Mouse (Mus musculus): ENCODE data around the gene Egln1. TPM values are rescaled to one million over a fixed set of nuclear protein-coding genes. Genes with fewer than 3 reads are reported as not detected.

The Egln1 gene
- polyA plus RNA-seq, 1 experiment = 29.7 TPM

DNA sequence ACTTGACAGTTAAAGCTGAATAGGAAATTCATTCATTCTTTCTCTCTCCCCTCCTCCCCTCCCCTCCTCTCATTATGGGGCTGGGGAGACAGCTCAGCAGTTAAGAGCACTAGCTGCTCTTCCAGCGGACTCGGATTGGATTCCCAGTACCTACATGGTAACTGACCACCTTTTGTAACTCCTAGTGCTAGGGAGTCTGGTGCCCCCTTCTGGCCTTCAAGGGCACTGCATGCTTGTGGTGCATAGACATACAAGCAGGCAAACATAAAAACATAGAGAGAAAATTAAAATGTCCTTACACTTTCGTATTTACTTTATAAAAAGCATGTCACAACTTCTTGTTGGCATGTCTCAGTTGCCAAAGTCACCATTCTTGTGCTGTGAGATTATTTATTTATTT is 30.9 kb upstream of the Egln1 start:
- TF ChIP-seq USF1 (IDR thresholded peaks at IDR 0.05; ENCODE audit: low read depth) = no peak
- no peak for TF ChIP-seq MAX (IDR thresholded peaks at IDR 0.05)
- TF ChIP-seq CTCF (IDR thresholded peaks at IDR 0.05; ENCODE audit: control insufficient read depth, insufficient read depth, insufficient read length) = no peak
- no peak for TF ChIP-seq FOSL1 (IDR thresholded peaks at IDR 0.05; ENCODE audit: insufficient read depth, low read length, poor library complexity, severe bottlenecking)
- TF ChIP-seq MYOG (IDR thresholded peaks at IDR 0.05; ENCODE audit: control insufficient read depth, extremely low read depth, insufficient read length) = no peak
- TF ChIP-seq CEBPB (IDR thresholded peaks at IDR 0.05; ENCODE audit: low read depth) = no peak
- TF ChIP-seq MYOD1 (IDR thresholded peaks at IDR 0.05; ENCODE audit: control insufficient read depth, insufficient read length, low read depth) = no peak
- H3K36me3 ChIP-seq (ENCODE audit: control insufficient read depth, insufficient read depth) = no peaks in the 10 kb centered on the region
- peaks cover under 1% of the 10 kb centered on the region for H3K27me3 ChIP-seq (ENCODE audit: control insufficient read depth, insufficient read depth, insufficient read length)
- H3K79me2 ChIP-seq (ENCODE audit: control insufficient read depth, insufficient read depth) = no peaks in the 10 kb centered on the region
- H3K79me3 ChIP-seq (ENCODE audit: low read depth) = no peaks in the 10 kb centered on the region
- H3K4me3 ChIP-seq (ENCODE audit: insufficient read depth, poor library complexity, severe bottlenecking) = no peak overlapping the region
- H3ac ChIP-seq (ENCODE audit: control insufficient read depth, insufficient read length, low read depth) = no peak overlapping the region

DNA sequence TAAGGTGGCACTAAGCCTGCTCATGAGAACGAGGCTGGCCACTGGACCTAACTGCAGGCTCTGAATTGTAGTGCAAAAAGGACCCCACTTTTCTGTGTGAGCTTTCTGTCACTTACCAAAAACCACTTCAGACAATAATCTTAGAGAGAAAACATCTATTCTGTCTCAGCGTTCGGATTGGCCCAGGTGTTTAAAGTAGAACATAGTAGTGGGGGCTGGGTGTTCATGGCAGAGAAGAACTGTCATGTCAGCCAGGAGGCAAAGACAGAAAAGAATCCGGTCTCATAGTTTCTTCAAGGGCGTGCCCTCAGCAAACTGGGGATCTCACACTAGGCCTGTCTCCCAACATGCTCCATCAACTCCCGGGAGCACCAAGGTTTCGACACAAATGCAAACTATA is 28.9 kb upstream of the Egln1 start:
- H3K4me3 ChIP-seq (ENCODE audit: insufficient read depth, poor library complexity, severe bottlenecking) = no peak overlapping the region
- H3K79me3 ChIP-seq (ENCODE audit: low read depth) = no peaks in the 10 kb centered on the region
- no peaks in the 10 kb centered on the region for H3K36me3 ChIP-seq (ENCODE audit: control insufficient read depth, insufficient read depth)
- H3ac ChIP-seq (ENCODE audit: control insufficient read depth, insufficient read length, low read depth) = no peak overlapping the region
- TF ChIP-seq FOSL1 (IDR thresholded peaks at IDR 0.05; ENCODE audit: insufficient read depth, low read length, poor library complexity, severe bottlenecking) (no peak), CTCF (IDR thresholded peaks at IDR 0.05; ENCODE audit: control insufficient read depth, insufficient read depth, insufficient read length) (no peak), USF1 (IDR thresholded peaks at IDR 0.05; ENCODE audit: low read depth) (no peak), MYOD1 (IDR thresholded peaks at IDR 0.05; ENCODE audit: control insufficient read depth, insufficient read length, low read depth) (no peak), MYOG (IDR thresholded peaks at IDR 0.05; ENCODE audit: control insufficient read depth, extremely low read depth, insufficient read length) (no peak), CEBPB (IDR thresholded peaks at IDR 0.05; ENCODE audit: low read depth) (no peak), MAX (IDR thresholded peaks at IDR 0.05) (no peak)
- no peaks in the 10 kb centered on the region for H3K27me3 ChIP-seq (ENCODE audit: control insufficient read depth, insufficient read depth, insufficient read length)
- no peaks in the 10 kb centered on the region for H3K79me2 ChIP-seq (ENCODE audit: control insufficient read depth, insufficient read depth)

DNA sequence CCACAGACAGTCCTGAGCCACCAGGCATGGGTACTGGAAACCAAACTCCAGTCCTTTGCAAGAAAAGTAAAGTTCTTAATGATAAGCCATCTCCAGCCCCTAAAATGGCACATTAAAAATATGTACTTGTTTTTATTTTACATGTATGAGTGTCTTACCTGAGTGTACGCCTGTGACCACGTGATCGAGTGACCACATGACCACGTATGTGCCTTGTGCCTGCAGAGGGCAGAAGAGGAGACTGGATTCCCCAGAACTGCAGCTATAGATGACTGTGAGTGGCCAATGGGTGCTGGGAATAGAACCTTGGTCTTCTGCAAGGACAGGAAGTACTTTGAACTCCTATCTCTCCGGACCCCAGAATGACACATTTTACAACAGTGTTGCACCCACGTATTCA is 27.1 kb upstream of the Egln1 start:
- no peaks in the 10 kb centered on the region for H3K79me3 ChIP-seq (ENCODE audit: low read depth)
- H3K27me3 ChIP-seq (ENCODE audit: control insufficient read depth, insufficient read depth, insufficient read length) = no peaks in the 10 kb centered on the region
- H3K79me2 ChIP-seq (ENCODE audit: control insufficient read depth, insufficient read depth) = no peaks in the 10 kb centered on the region
- no peak overlapping the region for H3ac ChIP-seq (ENCODE audit: control insufficient read depth, insufficient read length, low read depth)
- TF ChIP-seq FOSL1 (IDR thresholded peaks at IDR 0.05; ENCODE audit: insufficient read depth, low read length, poor library complexity, severe bottlenecking) (no peak), CEBPB (IDR thresholded peaks at IDR 0.05; ENCODE audit: low read depth) (no peak), MYOD1 (IDR thresholded peaks at IDR 0.05; ENCODE audit: control insufficient read depth, insufficient read length, low read depth) (no peak), MAX (IDR thresholded peaks at IDR 0.05) (no peak), MYOG (IDR thresholded peaks at IDR 0.05; ENCODE audit: control insufficient read depth, extremely low read depth, insufficient read length) (no peak), USF1 (IDR thresholded peaks at IDR 0.05; ENCODE audit: low read depth) (no peak), CTCF (IDR thresholded peaks at IDR 0.05; ENCODE audit: control insufficient read depth, insufficient read depth, insufficient read length) (no peak)
- no peak overlapping the region for H3K4me3 ChIP-seq (ENCODE audit: insufficient read depth, poor library complexity, severe bottlenecking)
- H3K36me3 ChIP-seq (ENCODE audit: control insufficient read depth, insufficient read depth) = no peaks in the 10 kb centered on the region

DNA sequence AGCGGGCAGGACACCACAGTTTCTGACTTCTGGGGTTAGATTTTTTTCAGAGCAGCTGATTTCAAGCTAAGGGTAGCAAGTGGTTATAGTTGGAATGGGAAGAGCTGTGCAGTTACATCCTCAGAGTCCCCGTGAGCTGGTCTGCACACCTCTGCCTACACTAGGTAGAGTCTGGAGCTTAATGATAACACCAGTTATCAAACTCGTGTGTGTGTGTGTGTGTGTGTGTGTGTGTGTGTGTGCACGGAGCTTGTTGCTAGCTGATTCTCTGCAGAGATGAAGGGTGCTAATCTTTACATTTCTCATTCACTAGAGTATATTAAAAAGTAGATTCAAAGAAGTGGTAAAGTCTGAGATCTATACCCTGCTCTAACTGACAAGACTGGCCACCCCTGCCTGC is 25.1 kb upstream of the Egln1 start:
- Histone ChIP-seq H3K36me3 (ENCODE audit: control insufficient read depth, insufficient read depth) (no peaks in the 10 kb centered on the region), H3K79me2 (ENCODE audit: control insufficient read depth, insufficient read depth) (no peaks in the 10 kb centered on the region), H3K79me3 (ENCODE audit: low read depth) (no peaks in the 10 kb centered on the region), H3ac (ENCODE audit: control insufficient read depth, insufficient read length, low read depth) (no peak overlapping the region), H3K4me3 (ENCODE audit: insufficient read depth, poor library complexity, severe bottlenecking) (no peak overlapping the region), H3K27me3 (ENCODE audit: control insufficient read depth, insufficient read depth, insufficient read length) (no peaks in the 10 kb centered on the region)
- TF ChIP-seq MYOG (IDR thresholded peaks at IDR 0.05; ENCODE audit: control insufficient read depth, extremely low read depth, insufficient read length) (no peak), FOSL1 (IDR thresholded peaks at IDR 0.05; ENCODE audit: insufficient read depth, low read length, poor library complexity, severe bottlenecking) (no peak), MAX (IDR thresholded peaks at IDR 0.05) (no peak), MYOD1 (IDR thresholded peaks at IDR 0.05; ENCODE audit: control insufficient read depth, insufficient read length, low read depth) (no peak), CTCF (IDR thresholded peaks at IDR 0.05; ENCODE audit: control insufficient read depth, insufficient read depth, insufficient read length) (no peak)

DNA sequence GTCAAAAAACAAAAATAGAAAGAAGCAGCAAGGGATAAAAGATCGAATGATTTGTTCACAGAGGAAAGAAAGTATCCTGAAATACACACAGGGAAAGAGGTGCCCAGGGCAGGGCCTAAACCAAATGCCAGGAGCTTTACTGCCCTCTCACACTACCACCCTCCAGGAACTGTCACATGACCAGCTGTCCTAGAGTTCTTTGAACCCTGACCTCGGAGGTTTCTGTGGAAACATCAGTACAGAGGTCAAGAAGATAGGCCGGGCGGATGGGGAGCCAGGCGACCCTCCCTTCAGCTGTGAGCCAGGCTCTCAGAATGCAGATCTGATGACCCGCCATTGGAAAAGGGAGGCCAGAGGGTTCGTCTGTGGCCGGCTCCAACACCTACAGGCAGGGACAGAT is 24.1 kb upstream of the Egln1 start:
- Histone ChIP-seq H3K4me3 (ENCODE audit: insufficient read depth, poor library complexity, severe bottlenecking) (no peak overlapping the region), H3K79me2 (ENCODE audit: control insufficient read depth, insufficient read depth) (no peaks in the 10 kb centered on the region), H3K27me3 (ENCODE audit: control insufficient read depth, insufficient read depth, insufficient read length) (no peaks in the 10 kb centered on the region), H3K36me3 (ENCODE audit: control insufficient read depth, insufficient read depth) (no peaks in the 10 kb centered on the region), H3K79me3 (ENCODE audit: low read depth) (no peaks in the 10 kb centered on the region), H3ac (ENCODE audit: control insufficient read depth, insufficient read length, low read depth) (no peak overlapping the region)
- TF ChIP-seq MYOG (IDR thresholded peaks at IDR 0.05; ENCODE audit: control insufficient read depth, extremely low read depth, insufficient read length) = no peak
- no peak for TF ChIP-seq USF1 (IDR thresholded peaks at IDR 0.05; ENCODE audit: low read depth)
- TF ChIP-seq FOSL1 (IDR thresholded peaks at IDR 0.05; ENCODE audit: insufficient read depth, low read length, poor library complexity, severe bottlenecking) = no peak
- TF ChIP-seq MAX (IDR thresholded peaks at IDR 0.05) = no peak
- no peak for TF ChIP-seq CEBPB (IDR thresholded peaks at IDR 0.05; ENCODE audit: low read depth)
- TF ChIP-seq CTCF (IDR thresholded peaks at IDR 0.05; ENCODE audit: control insufficient read depth, insufficient read depth, insufficient read length) = no peak
- no peak for TF ChIP-seq MYOD1 (IDR thresholded peaks at IDR 0.05; ENCODE audit: control insufficient read depth, insufficient read length, low read depth)
